Comparison of ENCODE assay signal across 1 mouse cellular context in genomic region chr10:81290698-81291460, GRCm38 (mm10).
TF ChIP-seq lines count a peak whose summit lies in the region.

No protein-coding gene starts in this region.

TF ChIP-seq in MEL, 35 proteins besides CTCF, POLR2A, EP300 and RAD21 (continued from another document):
- TF ChIP-seq SMC3 (IDR thresholded peaks at IDR 0.05; ENCODE audit: low read depth, low read length): no peak
- TF ChIP-seq MAZ (IDR thresholded peaks at IDR 0.05; ENCODE audit: low read depth, low read length): no peak
- no peak for TF ChIP-seq ZKSCAN1 (IDR thresholded peaks at IDR 0.05; ENCODE audit: low read depth, low read length)
- TF ChIP-seq MYC (IDR thresholded peaks at IDR 0.05; ENCODE audit: low read depth, low read length): no peak
- no peak for TF ChIP-seq USF1 (IDR thresholded peaks at IDR 0.05; ENCODE audit: low read depth, low read length)
- no peak for TF ChIP-seq USF2 (IDR thresholded peaks at IDR 0.05; ENCODE audit: borderline replicate concordance in 1 of 2, insufficient read depth in 1 of 2, low read depth in 1 of 2, low read length in 2 of 2)
- no peak for TF ChIP-seq E2F4 (IDR thresholded peaks at IDR 0.05; ENCODE audit: borderline replicate concordance, low read depth, low read length)
- TF ChIP-seq SIN3A (IDR thresholded peaks at IDR 0.05; ENCODE audit: low read length): no peak
- no peak for TF ChIP-seq MAX (IDR thresholded peaks at IDR 0.05; ENCODE audit: low read length)
- TF ChIP-seq MEF2A (IDR thresholded peaks at IDR 0.05; ENCODE audit: extremely low read depth, insufficient replicate concordance, low read depth, low read length, poor library complexity, severe bottlenecking): no peak
- TF ChIP-seq GABPA (IDR thresholded peaks at IDR 0.05; ENCODE audit: low read depth, low read length): no peak
- no peak for TF ChIP-seq TAL1 (IDR thresholded peaks at IDR 0.05; ENCODE audit: low read length)
- no peak for TF ChIP-seq TCF12 (IDR thresholded peaks at IDR 0.05; ENCODE audit: low read depth, low read length)
- TF ChIP-seq HCFC1 (IDR thresholded peaks at IDR 0.05; ENCODE audit: low read depth, low read length): no peak
- no peak for TF ChIP-seq BHLHE40 (IDR thresholded peaks at IDR 0.05; ENCODE audit: borderline replicate concordance, low read depth, low read length)
- TF ChIP-seq NRF1 (IDR thresholded peaks at IDR 0.05; ENCODE audit: insufficient read depth, low read depth, low read length, poor library complexity, severe bottlenecking): no peak
- TF ChIP-seq GATA1 (IDR thresholded peaks at IDR 0.05; ENCODE audit: low read depth, low read length): no peak
- TF ChIP-seq ZC3H11A (IDR thresholded peaks at IDR 0.05; ENCODE audit: low read depth, low read length): no peak
